Mouse (Mus musculus) neural tube, embryonic 15.5 days (tissue): ENCODE results near the gene Gpr25. TPM values are rescaled to one million over a fixed set of nuclear protein-coding genes. Genes with fewer than 3 reads are reported as not detected.

ENCODE experiments used
- ATAC-seq: fragments of 200-750 bp; cut with Nextera tagmentation; 2 replicates; pipeline ENCODE4 v1.8.0; 2017; ENCODE audit warnings: mild to moderate bottlenecking, moderate TSS enrichment, moderate library complexity; ENCODE audit not compliant: low FRiP score
- H3K27ac ChIP-seq: fragments of 300-500 bp; sonication (generic); replicated peaks from 2 replicates; pipeline ENCODE4 v1.5.1; 2015; ENCODE audit warnings: mild to moderate bottlenecking, inconsistent platforms
- H3K27me3 ChIP-seq: fragments of 300-500 bp; sonication (generic); replicated peaks from 2 replicates; pipeline ENCODE4 v1.6.1; 2015; ENCODE audit warnings: inconsistent platforms
- H3K36me3 ChIP-seq: fragments of 300-500 bp; sonication (generic); 2 replicates; pipeline ENCODE4 v1.6.1; 2015; ENCODE audit warnings: inconsistent platforms
- H3K4me1 ChIP-seq: fragments of 300-500 bp; sonication (generic); 2 replicates; pipeline ENCODE4 v1.6.1; 2015; ENCODE audit warnings: inconsistent platforms
- H3K4me2 ChIP-seq: fragments of 300-500 bp; sonication (generic); 2 replicates; pipeline ENCODE4 v1.6.1; 2015; ENCODE audit warnings: inconsistent platforms, mild to moderate bottlenecking, moderate library complexity
- H3K4me3 ChIP-seq: fragments of 300-500 bp; sonication (generic); replicated peaks from 2 replicates; pipeline ENCODE4 v1.5.1; 2015; ENCODE audit warnings: mild to moderate bottlenecking, inconsistent platforms
- H3K9ac ChIP-seq: fragments of 300-500 bp; sonication (generic); replicated peaks from 2 replicates; pipeline ENCODE4 v1.6.1; 2015; ENCODE audit warnings: mild to moderate bottlenecking, inconsistent platforms
- H3K9me3 ChIP-seq: fragments of 300-500 bp; sonication (generic); replicated peaks from 2 replicates; pipeline ENCODE4 v1.6.1; 2016; ENCODE audit warnings: inconsistent platforms
- WGBS: fragments of 180-500 bp; shearing (Covaris S2); methylation state at CpG from one replicate; pipeline ENCODE4 v1.1.7; 2015; ENCODE audit warnings: mixed read lengths; 5-methylcytosine and 5-hydroxymethylcytosine counted together
- polyA plus RNA-seq: library from polyadenylated mRNA; unstranded; fragments of >200 nt; fragmentation: Nextera tagmentation; extraction: Ambion mirVana; gene quantifications from 2 replicates; pipeline ENCODE4 v1.2.1, GENCODE M21; 2015

The Gpr25 gene
- polyA plus RNA-seq, 1 experiment from 2014 or later, result 1.3 TPM

GRCm38 (mm10) chr1:136220037-136220871 is 40.4 kb downstream of the Gpr25 start:
- no peak overlapping the region for H3K4me3 ChIP-seq
- no peaks in the 10 kb centered on the region for H3K36me3 ChIP-seq
- 0 out of 2 replicates have a peak, but pooled peaks cover 5% of the 10 kb centered on the region for H3K4me1 ChIP-seq
- H3K9me3 ChIP-seq, result no peaks in the 10 kb centered on the region
- H3K4me2 ChIP-seq, result no peak overlapping the region
- no peak for ATAC-seq
- no peaks in the 10 kb centered on the region for H3K27me3 ChIP-seq
- no peak overlapping the region for H3K9ac ChIP-seq
- WGBS, result 87% methylated on average over 10 of the region's 10 CpGs
- no peak overlapping the region for H3K27ac ChIP-seq

- no peaks in the 10 kb centered on the region for H3K4me1 ChIP-seq
- ATAC-seq, result no peak
- H3K9ac ChIP-seq, result no peak overlapping the region
- no peak overlapping the region for H3K4me3 ChIP-seq
- no peak overlapping the region for H3K4me2 ChIP-seq
- H3K27ac ChIP-seq, result no peak overlapping the region
- no peaks in the 10 kb centered on the region for H3K9me3 ChIP-seq
- 80% methylated on average over 15 of the region's 15 CpGs for WGBS
- no peaks in the 10 kb centered on the region for H3K27me3 ChIP-seq
- H3K36me3 ChIP-seq, result no peaks in the 10 kb centered on the region
These were observed 46.4 kb downstream of the Gpr25 start for GRCm38 (mm10) chr1:136214304-136214703.

- Histone ChIP-seq H3K9ac (no peak within 1 kb of the TSS), H3K4me1 (no peaks in the 10 kb centered on the region), H3K4me2 (no peak within 1 kb of the TSS), H3K4me3 (no peak within 1 kb of the TSS), H3K36me3 (no peaks in the 10 kb centered on the region), H3K27ac (no peak within 1 kb of the TSS), H3K9me3 (no peaks in the 10 kb centered on the region), H3K27me3 (no peaks in the 10 kb centered on the region)
- 43% methylated on average over 3 of the region's 3 CpGs for WGBS
- ATAC-seq, result peak; percentile 41; the same call in 1 of the 2 replicates
These were observed 47.9 kb downstream of the Gpr25 start, which contains the start of gene Mroh3 for GRCm38 (mm10) chr1:136212803-136213202. Mroh3 (minus strand) TSS chr1:136212828.

Other genes starting within 250 kb of the Gpr25 start
- not detected in 2 replicates for gene Ascl5, start 210.1 kb downstream of the Gpr25 start, polyA plus RNA-seq
- 0.75 and 1.1 TPM in 2 replicates for gene Cacna1s, start 208.1 kb downstream of the Gpr25 start, polyA plus RNA-seq
- 32.3 and 37.1 TPM in 2 replicates for gene Kif21b, start 129.5 kb downstream of the Gpr25 start, polyA plus RNA-seq
- gene Mroh3, start 48.0 kb downstream of the Gpr25 start, polyA plus RNA-seq, result not detected in 2 replicates
- gene Inava, start 26.6 kb downstream of the Gpr25 start, polyA plus RNA-seq, result 2.0 and 8.2 TPM in 2 replicates
- 23.1 and 27.1 TPM in 2 replicates for gene Camsap2, start 85.2 kb upstream of the Gpr25 start, polyA plus RNA-seq
- gene Ddx59, start 154.4 kb upstream of the Gpr25 start, polyA plus RNA-seq, result 15.6 and 15.8 TPM in 2 replicates
- 0.27 and 1.6 TPM in 2 replicates for gene Kif14, start 205.5 kb upstream of the Gpr25 start, polyA plus RNA-seq